Mouse (Mus musculus) cerebellum, adult 18-20 months (tissue): Measurements from ENCODE around the gene Hkdc1.
"Not testable (repeated sequence)": the region's sequence is repeated elsewhere in the genome, so short reads cannot be mapped to it uniquely, and the experiment has no call there.

Experiments used
- DNase-seq, 2 experiments: peaks; one replicate each; pipeline ENCODE4 v3.0.0; 2021

Gene Hkdc1

DNA sequence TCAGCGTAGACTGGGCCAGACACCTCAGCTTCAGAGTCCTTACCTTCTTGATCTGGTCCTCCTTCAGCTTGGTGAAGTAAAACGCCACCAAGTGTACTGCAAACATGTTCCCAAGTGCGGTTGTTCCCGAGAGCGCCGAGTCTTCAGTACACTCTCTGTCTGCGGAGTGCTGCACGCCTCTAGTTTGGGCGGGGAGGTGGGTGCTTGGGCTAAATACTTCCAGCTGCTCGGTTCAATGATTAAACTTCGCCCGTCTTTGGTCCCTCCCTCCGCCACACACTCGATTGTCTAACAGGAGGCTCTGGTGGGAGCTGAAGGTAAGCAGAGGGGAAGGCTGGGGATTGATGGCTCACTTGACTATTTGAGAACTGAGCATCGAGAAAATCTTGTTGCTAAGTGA lies at the start of gene Hkdc1:
Hkdc1 (minus strand) TSS at position 237 of the 400 bp plus-strand sequence.
- DNase-seq = no peak

DNA sequence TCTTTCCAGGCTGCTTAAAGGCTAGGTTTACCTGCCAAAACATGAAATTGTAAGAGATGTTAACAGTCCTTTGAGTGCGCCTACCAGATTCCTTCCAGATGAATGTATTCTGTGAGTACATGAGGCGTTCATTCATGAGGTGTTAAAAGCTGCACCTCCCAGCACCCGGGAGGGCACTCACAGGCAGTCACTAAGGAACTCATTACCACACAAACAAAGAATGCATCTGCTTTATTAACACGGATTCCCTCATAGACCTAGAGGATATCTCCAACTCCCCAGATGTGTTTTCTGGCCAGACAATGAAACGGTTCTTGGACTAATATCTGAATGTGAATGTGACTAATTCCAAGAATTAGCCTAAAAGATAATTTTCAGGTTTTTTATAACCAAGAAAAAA lies 48.8 kb upstream of the Hkdc1 start:
- DNase-seq = no peak

DNA sequence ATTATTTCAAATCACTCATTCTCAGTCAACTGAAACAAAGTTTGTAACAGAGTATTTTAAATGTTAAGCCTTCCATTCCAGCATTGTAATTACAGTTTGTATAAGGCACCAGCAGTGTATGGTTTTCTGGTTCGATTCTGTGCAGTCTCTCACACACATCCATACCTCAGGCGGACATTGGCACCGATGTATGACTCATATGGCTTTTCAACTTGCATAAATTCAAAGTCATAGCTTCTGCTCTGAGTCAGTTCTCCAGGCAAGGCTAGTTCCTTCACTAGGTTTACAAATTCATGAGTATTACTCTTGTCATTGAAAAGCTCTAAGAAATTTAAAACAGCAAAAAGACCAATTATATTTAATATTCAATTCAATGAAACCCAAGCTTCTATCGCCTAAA lies 47.4 kb upstream of the Hkdc1 start:
- no peak for DNase-seq

DNA sequence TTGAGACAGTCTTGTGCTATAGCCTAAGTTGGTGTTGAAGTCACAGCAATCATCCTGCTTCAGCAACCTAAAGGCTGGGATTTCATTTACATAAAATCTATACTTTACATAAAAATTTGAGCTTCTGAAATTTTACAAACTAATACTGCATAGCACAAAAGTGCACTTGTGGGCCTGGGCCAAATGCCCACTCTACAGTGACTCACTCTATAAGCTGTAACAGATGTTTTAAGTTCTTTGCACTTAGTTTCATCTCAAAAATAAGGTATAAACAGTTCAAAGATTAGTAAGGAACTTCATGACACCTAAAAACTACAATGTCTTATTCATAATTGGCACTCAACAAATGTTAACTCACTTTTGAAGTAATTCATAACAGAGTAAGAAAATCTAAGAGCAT lies 39.0 kb upstream of the Hkdc1 start:
- no peak for DNase-seq

DNA sequence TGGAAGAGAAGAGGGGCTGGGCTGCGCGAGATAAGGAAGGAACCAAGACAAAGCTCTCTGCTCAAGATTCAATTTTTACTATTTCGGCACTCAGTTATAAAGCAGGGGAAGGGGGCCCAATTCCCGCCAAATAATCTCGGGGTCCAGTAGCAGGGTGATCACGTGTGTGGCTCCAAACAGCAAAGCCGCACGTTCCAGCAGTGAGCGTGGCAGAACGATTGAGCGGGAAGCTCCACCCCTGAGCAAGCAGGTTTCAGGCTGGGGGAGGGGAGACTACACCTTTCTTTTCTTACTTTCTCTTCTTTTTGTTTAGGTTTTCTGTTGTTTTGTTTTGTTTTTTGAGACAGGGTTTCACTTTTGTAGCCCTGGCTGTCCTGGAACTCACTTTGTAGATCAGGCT lies 29.7 kb upstream of the Hkdc1 start:
- DNase-seq = not testable (repeated sequence)

DNA sequence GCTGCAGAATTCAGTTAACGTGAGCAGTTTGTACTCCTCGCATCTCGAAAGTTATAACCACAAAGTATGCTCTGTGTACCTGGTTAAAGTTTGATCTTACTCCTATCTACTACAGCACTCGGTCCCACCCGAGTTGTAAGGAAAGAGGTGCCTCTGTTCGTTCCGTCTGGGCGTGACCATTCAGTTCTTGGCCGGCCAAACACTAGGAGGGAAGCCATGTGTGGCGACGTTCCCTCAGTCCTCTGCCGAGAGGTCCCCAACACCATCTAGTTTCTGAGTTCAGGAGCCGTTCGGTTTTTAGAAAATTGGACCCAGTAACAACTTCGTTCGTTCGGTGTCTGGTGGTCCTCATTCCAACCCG lies 28.0 kb upstream of the Hkdc1 start:
- DNase-seq = peak in 1 of 2 experiments; percentile 25

DNA sequence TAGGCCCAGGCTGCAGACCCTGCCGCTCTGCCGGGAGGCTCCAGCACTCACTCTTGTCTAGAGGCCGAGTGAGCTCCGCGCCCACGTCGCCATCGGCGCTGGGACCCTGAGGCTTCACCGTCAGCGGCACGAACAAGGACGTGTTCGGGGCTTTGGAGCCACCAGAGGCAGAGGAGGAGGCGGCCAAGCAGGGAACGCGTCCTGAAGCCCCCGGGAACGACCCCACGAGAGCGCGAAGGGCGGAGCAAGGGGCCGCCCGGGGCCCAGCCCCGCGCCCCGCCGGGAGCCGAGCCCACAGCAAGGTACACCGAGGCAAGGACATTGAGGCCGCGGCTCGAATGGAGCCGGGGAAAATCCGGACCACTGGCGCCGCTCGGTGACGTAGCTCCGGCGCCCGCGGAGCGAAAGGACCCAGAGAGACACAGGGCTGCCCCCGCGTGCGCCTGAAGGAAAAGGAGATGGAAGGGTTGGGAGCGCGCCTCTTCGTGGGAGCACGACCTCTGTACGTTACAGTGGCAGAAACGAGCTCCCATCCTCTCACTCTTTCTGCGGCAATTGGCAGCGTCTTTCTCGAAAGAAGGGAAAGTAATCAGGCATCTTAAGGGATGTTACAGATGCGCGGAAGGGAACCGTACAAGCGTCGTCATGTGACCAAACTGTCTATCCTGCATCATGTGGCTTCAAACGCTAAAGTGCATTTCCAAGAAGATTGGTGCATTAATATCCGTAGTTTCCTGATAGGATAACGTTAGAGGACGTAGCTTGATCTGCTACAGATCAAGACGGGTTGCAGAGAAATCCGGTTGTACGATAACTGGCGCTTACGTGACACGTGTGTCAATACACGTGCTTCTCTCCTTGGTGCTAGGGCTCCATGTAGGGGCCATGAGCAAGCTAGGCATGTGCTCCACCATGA lies 27.3 kb upstream of the Hkdc1 start, which contains the start of the genes 4930507D05Rik and Supv3l1:
4930507D05Rik (plus strand) TSS at position 126 of the 916 bp plus-strand sequence.
Supv3l1 (minus strand) TSS at position 375 of the 916 bp plus-strand sequence.
- DNase-seq = peak; percentile 78 to 95

DNA sequence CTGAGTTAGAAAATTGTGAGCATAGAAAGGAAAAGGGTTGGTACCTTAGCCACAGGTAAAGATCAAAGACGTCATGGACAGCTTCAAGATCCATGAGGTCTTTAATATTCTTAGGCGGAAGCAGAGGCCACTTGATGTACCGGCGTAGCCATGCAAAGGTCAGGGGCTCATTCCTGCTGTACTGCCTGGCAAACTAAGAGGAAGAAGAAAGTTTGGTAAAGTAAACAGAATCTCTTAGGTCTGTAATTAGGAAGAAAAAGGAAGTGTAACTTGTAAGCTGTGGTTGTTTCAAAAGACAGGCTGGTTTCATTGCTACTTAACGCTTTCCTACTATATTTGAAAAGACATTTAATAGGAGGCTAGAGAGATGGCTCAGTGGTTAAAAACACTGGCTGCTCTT lies 8.1 kb upstream of the Hkdc1 start:
- no peak for DNase-seq

DNA sequence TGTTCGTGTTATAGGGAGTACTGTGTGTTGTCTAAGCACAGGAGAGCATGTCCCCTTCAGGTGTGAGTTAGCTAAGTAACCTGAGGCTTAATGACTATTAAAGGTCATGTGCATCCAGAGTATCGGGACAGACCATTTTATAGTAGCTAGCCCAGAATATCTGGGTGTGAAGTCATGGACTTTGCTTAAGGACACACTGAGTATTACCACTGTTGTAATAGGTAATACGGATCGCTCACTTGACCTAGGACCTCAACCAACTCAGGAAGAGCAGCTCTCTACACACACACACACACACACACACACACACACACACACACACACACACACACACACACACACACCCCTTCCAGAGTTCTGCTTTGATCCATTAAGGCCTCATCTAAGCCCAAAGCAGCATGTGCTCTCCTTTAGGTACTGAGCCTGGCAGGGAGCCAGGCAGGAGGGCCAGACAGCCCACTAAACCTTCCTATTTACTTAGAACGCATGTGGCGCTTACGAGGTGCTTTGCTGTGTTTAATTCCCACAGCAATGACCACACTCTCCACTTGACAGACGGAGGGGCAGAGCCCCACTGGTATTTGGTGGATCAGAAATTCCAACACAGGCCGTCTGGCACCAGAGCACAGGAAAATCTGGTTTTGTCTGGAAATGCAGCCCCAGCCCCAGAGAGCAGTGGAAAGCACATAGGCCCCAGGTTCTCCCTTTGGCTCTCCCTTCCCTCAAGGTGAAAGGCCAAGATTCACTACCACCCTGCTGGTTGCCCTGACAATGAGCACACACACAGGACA lies 3.0 kb upstream of the Hkdc1 start:
- no peak for DNase-seq

DNA sequence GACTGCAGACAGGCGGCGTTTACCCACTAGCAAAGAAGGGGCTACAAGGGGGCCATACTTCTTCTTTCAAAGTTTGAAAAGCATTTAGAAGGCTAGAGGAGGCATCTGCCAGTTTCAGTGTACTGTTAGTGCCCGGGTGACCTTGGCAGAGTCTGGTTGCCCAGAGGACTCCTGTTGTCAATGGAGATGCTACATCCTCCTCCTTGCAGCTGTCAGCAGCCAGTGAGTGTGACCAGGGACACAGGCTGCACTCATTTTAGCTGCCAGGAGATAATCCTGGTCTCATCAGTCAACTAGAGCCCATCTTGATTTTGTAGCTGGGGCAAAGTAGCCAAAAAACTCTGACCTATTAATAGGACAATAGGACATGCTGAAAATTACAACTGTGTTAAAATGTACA lies 1.2 kb downstream of the Hkdc1 start:
- DNase-seq = no peak

DNA sequence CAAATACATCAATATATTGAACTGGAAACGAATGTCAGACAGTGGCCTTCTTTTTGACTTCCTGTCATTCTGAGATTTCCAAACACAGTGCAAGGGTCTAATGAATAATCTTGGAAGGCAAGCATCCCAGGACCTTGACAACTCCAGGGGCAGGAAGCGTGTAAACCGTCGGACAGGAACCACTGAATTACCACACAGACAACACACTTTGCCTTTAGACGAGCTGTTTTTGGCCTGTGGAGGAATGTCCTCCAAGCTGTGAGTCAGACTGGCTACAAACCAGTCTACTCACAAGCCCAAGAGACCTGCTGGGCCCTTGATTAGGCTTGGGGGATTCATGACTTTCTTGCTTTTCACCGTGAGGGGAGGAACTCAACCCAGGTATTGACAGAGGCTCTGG lies 1.9 kb downstream of the Hkdc1 start:
- no peak for DNase-seq

DNA sequence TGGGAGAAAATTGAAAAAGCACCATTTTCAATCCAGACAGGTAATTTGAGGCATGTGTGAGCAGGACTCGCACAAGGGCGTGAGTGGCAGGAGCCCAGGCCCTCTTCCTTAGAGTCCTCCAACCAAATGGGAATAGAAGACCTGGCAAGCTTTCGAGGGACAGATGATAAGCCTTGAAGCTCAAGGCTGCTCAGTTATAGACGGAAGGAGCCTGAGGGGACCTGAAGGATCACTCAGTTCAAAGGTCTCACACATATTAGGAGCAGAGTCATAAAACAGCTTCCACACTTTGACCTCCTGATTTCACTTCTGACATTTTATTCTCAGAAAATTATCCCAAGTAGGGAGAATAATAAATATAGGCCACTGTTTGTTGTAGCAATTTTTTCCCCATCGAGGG lies 2.9 kb downstream of the Hkdc1 start:
- no peak for DNase-seq

DNA sequence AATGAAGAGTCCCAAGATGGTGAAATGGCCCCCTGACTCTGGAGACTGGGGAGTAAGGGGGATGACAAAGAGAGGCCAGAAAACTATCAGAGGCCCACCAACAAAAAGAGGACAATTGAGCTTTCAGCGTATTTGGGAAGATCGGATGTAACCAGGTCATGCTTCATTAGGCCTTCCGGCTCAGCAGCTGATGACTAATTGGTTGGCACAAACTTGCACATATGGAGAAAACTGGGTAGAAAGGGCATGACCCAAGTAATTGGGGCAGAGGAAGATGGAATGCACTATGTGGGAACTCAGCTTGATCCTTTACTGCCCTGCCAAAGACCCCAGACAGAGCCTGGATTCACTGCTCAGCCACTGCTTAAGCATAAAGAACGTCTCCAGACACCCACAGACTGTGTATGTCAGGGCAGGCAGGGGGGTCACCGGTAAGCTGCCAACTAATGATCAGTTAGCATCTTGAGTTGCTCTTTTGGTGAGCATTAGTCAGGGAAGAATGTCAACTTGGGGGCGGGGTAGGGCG lies 3.4 kb downstream of the Hkdc1 start:
- DNase-seq = no peak

DNA sequence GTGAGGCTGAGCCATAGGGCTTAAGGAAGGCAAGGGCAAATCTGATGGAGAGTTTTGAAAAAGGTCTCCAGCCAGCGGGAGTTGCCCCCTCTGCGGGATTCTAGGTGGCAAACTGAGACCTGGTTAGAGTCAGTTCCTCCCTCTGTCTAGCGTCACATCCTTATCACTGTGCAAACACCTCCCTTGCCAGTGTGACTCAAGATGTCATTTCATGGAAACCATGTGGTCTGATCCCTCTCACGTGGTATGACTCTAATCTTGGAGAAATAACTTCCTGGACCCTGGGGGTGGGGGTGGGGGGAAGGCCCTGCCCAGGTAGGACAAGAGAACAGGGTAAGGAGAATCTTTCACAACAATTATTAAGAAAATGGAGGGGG lies 8.7 kb downstream of the Hkdc1 start:
- no peak for DNase-seq

DNA sequence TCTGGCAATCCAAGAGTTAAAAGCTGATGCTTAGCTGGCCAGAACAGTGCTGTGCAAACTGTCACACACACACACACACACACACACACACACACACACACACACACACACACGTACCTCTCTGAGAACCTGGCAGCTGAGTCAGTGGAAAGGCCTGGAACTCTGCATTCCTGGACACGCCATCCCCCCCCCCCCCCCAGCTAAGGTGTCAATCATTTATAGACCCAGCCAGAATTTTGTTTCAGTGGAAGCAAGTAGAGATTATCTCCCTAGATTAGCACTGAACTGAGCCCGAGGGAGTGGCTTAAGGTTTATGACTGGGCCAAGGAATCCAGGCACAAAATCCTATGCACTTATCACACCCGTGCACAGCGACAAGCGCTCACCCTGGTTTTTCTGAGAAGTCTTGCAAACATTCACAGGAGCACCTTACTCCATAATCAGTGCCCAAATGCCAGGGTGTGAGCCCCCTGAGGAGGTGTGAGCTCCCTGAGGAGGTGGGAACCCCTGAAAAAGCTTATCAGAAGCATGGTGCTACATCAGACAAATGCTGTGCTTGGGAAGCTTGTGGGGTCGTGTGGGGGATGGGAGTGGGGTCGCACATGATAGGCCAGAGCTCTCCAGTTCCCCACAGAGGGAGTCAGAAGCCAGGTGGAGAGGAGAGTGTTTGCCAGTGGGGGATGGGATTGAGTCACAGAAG lies 9.2 kb downstream of the Hkdc1 start:
- DNase-seq = no peak

DNA sequence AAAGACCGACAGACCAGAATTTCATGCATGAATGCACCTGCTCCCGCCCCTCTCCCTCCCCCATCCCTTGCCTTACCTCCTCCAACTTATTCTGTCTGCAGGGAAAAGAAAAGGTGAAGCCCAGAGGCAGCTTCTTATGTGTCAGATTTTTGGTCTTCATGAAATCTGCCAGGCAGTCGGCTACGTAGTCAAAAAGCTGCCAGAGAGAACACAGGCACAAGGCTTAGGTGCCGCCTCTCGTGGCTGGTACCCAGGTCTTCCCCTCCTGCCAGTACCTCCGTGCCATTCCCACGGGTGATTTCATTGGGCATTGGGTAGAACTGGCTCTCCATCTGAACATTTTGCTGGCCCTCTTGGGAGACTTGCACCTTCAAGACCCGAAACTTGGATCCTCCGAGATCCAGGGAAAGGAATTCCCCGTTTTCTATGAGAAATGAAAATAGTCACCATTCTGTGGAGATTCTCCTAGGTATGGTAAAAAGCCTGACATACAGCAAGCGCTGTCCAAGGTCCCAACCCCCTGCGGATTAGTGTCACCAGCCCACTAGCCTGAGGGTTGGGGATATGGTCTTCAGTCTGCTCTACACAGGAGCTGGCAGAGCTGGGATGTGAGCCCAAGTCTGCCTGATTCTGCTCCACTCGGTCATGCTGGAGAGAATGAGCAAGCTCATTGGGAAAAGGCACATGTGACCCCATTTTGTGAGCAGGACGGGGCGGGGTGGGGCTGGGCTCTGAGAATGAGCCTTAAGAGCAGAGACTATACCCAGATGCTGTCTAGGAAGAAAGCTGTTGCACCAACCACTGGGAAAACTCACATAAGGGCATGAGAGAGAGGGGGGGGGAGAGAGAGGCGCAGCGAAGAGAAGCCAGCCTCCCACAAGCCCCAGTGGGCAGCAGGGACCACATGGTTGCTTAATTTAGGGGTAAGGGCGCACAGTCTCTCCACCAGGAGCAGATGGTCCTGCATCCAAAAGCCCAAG lies 10.6 kb downstream of the Hkdc1 start:
- peak; percentile 17 to 26 for DNase-seq

DNA sequence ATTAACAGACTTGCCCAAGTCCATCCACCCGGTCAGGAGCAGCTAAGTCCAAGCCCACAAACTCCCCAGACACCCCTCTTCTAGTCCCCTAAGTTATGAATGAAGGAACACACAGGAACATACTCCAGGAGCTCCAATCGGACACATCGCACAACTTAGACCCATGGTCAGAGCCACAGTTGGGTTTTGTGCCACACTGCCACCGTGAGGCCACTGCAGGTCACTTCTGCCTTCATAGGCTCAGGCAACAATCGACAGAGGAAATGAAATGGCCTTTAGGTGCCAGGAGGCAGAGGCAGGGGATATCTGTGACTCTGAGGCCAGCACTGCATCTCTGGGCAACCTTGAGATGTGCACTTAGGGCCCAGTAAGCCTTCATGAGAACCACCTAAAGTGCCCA lies 11.3 kb downstream of the Hkdc1 start:
- peak; percentile 81 to 83 for DNase-seq

DNA sequence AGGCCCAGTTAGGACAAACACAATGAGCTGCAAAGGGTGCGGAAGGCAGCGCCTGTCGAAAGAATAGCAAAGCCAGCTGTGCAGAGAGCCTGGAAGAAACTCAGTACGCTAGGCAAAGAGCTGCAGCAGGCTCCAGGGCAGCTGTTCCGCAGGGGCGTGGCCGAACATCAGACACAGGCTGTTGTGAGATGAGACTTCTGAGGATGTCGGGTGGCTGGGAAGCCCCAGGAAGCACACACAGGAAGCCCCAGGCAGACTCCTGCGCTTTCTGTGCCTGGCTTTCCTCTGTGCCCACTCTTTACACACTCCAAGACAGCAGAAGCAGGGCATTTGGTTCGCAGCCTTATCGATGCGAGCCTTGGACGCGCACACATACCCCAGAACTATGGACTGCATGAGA lies 17.4 kb downstream of the Hkdc1 start:
- no peak for DNase-seq

DNA sequence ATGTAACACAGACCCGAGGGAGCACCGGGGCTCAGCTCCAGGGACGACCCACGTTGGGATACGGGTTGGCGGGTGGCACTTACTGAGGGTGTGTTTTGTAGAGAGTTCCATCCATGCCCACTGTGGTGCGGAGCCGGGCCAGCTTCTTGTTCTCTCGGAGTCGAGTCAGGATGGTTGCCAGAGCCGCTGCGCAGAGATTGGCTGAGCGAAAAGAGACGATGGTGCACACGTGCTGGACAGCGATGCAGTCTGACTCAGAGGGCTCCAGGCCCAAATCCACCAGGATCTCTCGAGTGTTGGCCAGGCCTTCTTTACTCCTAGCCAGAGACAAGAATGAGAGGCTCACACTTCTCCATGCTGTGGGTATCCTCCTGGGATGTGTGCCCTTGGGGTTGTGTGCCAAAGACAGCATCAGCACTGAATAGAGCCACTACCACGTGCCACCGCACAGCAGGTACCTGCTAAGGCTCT lies 20.6 kb downstream of the Hkdc1 start:
- DNase-seq = peak; percentile 22 to 25

DNA sequence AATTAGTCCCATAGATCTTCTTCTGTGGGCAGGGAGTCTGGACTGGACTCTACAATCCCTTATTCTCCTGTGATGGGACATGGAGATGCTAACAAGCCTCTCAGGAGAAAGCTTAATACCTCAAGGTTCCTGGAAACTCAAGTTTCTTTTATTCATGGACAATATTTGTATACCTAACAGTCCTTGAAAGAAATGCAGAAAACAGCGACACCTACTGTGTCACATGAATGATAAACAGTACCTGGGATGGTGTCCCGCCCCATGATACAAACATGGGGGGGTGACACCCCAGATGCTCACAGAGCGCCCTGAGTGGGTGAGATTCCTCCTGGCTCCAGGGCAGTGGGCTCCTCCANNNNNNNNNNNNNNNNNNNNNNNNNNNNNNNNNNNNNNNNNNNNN lies 39.3 kb downstream of the Hkdc1 start:
- DNase-seq = no peak

DNA sequence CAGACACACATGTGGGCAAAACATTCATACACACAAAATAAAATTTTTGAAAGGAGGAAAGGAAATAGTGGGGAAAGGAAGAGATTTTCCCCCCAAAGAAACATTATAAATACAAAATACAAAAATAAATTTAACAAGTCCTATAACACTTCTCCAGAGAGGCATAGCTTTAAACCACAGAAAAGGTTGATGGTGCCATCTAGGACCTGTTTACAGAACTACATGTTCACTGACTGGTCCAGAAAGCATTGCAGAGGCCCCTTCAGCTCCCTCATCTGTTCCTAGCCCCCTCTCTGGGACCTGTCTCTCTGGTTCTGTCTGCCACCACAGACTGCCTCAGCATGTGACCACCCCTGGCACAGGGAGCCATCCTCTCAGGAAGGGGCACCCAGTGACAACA lies 41.4 kb downstream of the Hkdc1 start:
- peak; percentile 9 to 24 for DNase-seq

DNA sequence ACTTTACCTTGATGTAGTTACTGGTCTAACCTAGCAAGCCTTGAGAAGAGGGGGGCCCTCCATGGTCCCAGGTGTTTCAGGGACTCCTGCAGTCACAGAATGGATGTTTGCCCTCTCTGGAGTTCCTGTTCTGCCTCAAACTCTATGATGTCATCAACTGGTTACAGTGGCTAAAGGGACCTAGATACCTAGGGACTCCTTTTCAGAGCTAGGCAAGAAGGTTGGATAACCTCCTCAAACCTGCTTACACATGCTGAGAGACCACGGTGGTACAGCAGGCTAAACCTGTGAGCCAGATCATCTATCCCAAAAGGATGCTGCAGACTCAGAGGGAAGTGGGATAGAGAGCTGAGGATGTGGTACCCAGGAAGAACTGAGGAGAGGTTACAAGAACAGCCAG lies 42.5 kb downstream of the Hkdc1 start, which contains the start of gene Hk1:
Hk1 (minus strand) TSS at position 101 of the 400 bp plus-strand sequence.
- no peak for DNase-seq
